Mouse (Mus musculus) small intestine, adult 2 months (tissue): ENCODE results near the gene Psmd3. TPM values are rescaled to one million over a fixed set of nuclear protein-coding genes. Genes with fewer than 3 reads are reported as not detected.
"Not testable (repeated sequence)": the region's sequence is repeated elsewhere in the genome, so short reads cannot be mapped to it uniquely, and the experiment has no call there.

Source experiments
- H3K27ac ChIP-seq: fragments of 200-500 bp; 2 replicates; pipeline ENCODE4 v1.5.1; 2012; ENCODE audit warnings: low read depth, low read length, control low read depth, inconsistent platforms; ENCODE audit not compliant: insufficient read depth
- H3K27me3 ChIP-seq: fragments of 200-500 bp; 2 replicates; pipeline ENCODE4 v1.6.1; 2012; ENCODE audit warnings: mild to moderate bottlenecking, moderate library complexity, low read length, inconsistent platforms; ENCODE audit not compliant: control insufficient read depth, insufficient read depth
- H3K36me3 ChIP-seq: fragments of 200-500 bp; 2 replicates; pipeline ENCODE4 v1.6.1; 2012; ENCODE audit warnings: mild to moderate bottlenecking, low read length, control low read depth, inconsistent platforms; ENCODE audit not compliant: control insufficient read depth, insufficient read depth
- H3K4me1 ChIP-seq: fragments of 200-500 bp; 2 replicates; pipeline ENCODE4 v1.6.1; 2012; ENCODE audit warnings: low read length, inconsistent platforms, mixed read lengths; ENCODE audit not compliant: control insufficient read depth, insufficient read depth, insufficient read length
- H3K4me3 ChIP-seq: fragments of 200-500 bp; 2 replicates; pipeline ENCODE4 v1.5.1; 2012; ENCODE audit warnings: low read depth, mild to moderate bottlenecking, control low read depth, inconsistent platforms, low read length, moderate library complexity
- CTCF ChIP-seq: fragments of 200-500 bp; IDR thresholded peaks from 2 replicates; pipeline ENCODE4 v1.5.1; 2012; ENCODE audit warnings: low read depth, mild to moderate bottlenecking, control low read depth, inconsistent platforms, low read length, moderate library complexity, mixed read lengths; ENCODE audit not compliant: insufficient replicate concordance, insufficient read length; ENCODE audit errors: extremely low read depth
- POLR2A ChIP-seq: fragments of 200-500 bp; IDR thresholded peaks from 2 replicates; pipeline ENCODE4 v1.6.1; 2012; ENCODE audit warnings: low read depth, mild to moderate bottlenecking, control low read depth, inconsistent platforms, low read length, moderate library complexity
- WGBS: fragments of 180-500 bp; shearing (Covaris S2); methylation state at CpG from one replicate; pipeline ENCODE4 v1.1.7; 2018; 5-methylcytosine and 5-hydroxymethylcytosine counted together
- polyA plus RNA-seq: library from polyadenylated mRNA; depleted of rRNA; stranded (reverse); fragments of >200 nt; gene quantifications from 2 replicates; pipeline ENCODE4 v1.2.3, GENCODE M21; 2012; rRNA removed

Gene Psmd3
- polyA plus RNA-seq: 86.4 and 139 TPM in 2 replicates

DNA sequence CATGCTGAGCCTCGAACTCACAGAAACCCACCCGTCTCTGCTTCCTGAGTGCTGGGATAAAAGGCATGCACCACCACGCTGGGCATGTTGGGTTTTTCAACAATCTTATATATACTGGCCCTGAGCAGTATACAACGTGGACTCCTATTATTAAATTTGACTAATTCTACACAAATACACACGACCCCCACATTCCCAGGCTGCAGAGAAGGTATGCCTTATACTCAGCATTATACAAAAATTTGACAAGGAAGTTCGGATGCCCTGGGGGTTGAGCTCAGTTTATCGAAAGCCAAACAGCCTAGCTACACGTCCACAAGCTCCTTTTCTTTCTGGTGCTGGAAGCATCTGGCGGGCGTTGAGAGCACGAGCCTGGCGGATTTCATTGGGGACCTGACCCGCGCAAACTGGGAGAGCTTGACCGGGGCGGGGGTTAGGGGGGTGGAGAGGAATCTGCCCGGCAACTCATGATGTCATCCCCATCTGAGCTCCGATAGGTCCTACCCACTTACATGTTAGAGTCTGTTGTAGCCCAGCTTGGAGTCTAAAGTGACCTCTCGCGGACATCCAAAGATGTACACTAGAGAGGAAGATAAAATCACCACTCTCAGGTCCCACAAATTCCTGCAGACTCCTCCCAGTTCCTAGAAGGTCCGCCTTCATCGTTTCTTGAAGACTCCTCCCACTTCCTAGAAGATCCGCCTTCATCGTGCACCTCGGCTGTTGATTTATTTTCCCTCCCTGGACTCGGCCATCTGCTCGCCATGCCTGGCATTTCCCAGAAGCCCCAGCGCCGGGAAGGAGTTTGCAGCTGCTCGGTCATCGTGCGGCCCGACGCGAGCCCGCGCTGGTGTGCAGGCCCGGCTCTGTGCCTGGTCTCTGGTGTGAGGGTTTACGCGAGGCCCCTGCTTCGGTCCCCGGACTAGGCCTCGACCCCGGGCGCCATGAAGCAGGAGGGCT lies at the start of gene Psmd3:
Psmd3 (plus strand) TSS at position 769 of the 960 bp plus-strand sequence.
- H3K27me3 ChIP-seq: no peaks in the 10 kb centered on the region
- peak within 1 kb of the TSS; percentile 63 for H3K27ac ChIP-seq
- peak within 1 kb of the TSS; percentile 84 for H3K4me3 ChIP-seq
- peaks cover 13% of the 10 kb centered on the region for H3K36me3 ChIP-seq
- TF ChIP-seq POLR2A (peak; percentile 89), CTCF (0 out of 2 replicates have a peak, but pooled peaks have one; percentile 3)
- 4% methylated on average over 45 of the region's 45 CpGs for WGBS
- H3K4me1 ChIP-seq: peaks cover 3% of the 10 kb centered on the region; the same call in 1 of the 2 replicates

DNA sequence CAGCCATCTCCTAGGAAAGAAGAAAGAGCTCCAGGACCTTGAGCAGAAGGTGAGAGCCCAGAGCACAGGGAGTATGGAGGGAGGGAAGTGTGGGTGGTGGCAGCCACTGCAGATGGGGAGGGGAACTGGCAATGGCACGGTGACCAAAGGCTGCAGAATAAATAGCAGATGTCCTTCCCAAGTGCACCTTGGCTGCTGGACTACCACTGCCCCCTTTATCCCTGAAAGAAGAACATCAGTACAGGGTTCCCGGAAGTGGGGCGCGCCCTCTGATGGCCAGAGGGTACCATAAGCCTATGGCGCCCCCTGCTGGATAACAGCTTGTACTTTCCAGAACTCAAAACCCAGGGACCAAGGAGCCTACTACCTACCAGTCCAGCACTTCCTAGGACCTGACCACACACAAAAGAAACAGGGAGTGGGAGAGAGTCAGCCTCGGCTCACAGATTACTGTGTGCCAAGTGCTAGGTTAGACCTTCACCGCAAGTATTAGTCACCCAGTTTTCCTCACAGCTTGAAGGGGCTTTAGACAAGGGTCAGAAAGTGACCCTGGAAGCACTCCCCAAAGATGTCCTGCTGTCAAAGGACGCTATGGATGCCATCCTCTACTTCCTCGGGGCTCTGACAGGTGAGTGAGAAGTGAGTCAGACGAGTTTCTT lies 46.9 kb upstream of the Psmd3 start:
- H3K4me3 ChIP-seq, H3K36me3 ChIP-seq, H3K27ac ChIP-seq, H3K27me3 ChIP-seq, H3K4me1 ChIP-seq: not testable (repeated sequence)
- peak; percentile 41; the same call in 1 of the 2 replicates for TF ChIP-seq CTCF
- 24% methylated on average over 10 of the region's 10 CpGs for WGBS

DNA sequence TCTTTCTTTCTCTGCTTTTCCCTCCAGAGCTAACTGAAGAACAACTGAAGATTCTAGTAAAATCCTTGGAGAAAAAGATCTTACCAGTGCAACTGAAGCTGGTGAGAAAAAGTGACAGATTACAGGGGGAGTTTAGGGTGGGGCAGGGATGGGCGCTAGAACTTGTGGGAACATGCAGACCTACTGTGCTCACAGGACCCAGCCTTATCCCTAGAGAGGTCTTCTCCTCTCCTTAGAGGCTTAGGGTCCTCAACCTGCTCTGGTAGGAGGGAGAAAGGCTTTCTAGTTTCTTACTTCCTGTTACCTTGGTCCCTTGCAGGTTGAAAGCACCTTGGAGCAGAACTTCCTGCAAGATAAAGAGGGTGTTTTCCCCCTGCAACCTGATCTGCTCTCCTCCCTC lies 44.9 kb upstream of the Psmd3 start:
- Histone ChIP-seq H3K27me3 (0 out of 2 replicates have a peak, but pooled peaks cover 3% of the 10 kb centered on the region), H3K36me3 (no peaks in the 10 kb centered on the region), H3K27ac (no peak overlapping the region), H3K4me3 (no peak overlapping the region), H3K4me1 (peaks cover 3% of the 10 kb centered on the region; the same call in 1 of the 2 replicates)
- WGBS: 66% methylated on average over 1 of the region's 1 CpGs
- TF ChIP-seq POLR2A: no peak
- TF ChIP-seq CTCF: no peak

DNA sequence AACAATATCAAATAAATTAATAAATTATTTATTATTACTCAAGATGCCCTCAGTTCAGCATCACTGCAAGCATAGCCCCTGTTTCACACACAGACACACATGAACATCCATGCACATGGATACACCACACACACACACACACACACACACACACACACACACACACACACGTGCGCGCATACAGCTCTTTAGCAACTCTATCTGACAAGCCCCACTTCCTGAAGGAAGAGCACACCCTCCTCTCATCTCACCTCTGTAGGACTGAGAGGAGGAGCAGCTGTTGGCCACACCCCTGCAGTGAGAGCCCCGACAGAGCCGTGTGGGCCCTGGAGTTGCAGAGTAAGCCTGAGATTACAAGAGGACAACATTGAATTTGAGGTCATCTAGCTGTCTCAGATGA lies 42.3 kb upstream of the Psmd3 start:
- H3K4me3 ChIP-seq: no peak overlapping the region

DNA sequence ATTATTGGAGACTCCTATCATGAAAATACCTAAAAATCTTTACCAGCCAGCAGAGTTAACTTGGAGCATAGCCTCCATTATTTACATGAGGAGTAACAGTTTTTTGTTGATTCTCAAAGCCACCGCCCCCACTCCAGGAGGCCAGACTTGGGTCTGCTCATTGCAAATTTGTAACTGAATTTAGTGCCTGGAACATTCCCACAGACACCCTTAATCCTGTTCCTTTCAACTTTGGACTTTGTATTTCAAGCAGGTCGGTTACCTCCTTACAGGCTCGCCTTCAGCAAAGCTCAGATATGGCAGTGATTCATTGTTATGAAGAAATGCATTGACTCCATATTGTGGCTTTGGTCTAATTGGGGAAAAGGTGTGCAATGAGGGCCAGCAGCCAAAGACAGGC lies 37.6 kb upstream of the Psmd3 start:
- Histone ChIP-seq H3K27ac (no peak overlapping the region), H3K4me1 (peaks cover 5% of the 10 kb centered on the region; the same call in 1 of the 2 replicates), H3K27me3 (no peaks in the 10 kb centered on the region), H3K36me3 (no peaks in the 10 kb centered on the region), H3K4me3 (no peak overlapping the region)
- 46% methylated on average over 3 of the region's 3 CpGs for WGBS
- TF ChIP-seq POLR2A (no peak), CTCF (no peak)

More for the DNA sequence above, 42.3 kb upstream of the Psmd3 start:
- no peaks in the 10 kb centered on the region for H3K27me3 ChIP-seq
- 46% methylated on average over 5 of the region's 5 CpGs for WGBS
- TF ChIP-seq CTCF (no peak), POLR2A (no peak)
- H3K36me3 ChIP-seq: no peaks in the 10 kb centered on the region
- H3K27ac ChIP-seq: no peak overlapping the region
- H3K4me1 ChIP-seq: peaks cover 5% of the 10 kb centered on the region; the same call in 1 of the 2 replicates

DNA sequence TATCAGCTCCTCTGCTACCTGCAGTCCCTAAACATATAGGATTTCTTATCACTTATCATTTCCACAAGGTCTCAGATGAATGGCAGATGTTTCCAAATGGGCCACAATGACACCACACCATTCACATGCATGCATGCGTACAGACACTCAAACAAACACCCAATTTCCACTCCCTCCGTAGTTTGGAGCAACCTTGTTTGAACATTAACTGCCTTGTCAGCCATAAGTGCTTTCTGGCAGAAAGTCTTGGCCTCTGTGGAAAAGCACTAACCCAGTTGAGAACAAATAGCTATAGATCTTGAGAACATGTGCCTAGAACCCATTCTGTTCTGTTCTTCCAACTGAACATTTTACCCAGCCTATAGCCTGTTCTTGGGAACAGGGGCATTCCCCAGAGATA lies 36.4 kb upstream of the Psmd3 start:
- Histone ChIP-seq H3K27me3 (no peaks in the 10 kb centered on the region), H3K4me3 (no peak overlapping the region), H3K36me3 (no peaks in the 10 kb centered on the region), H3K4me1 (peaks cover 5% of the 10 kb centered on the region; the same call in 1 of the 2 replicates), H3K27ac (no peak overlapping the region)
- TF ChIP-seq POLR2A (no peak), CTCF (no peak)
- WGBS: 32% methylated on average over 2 of the region's 2 CpGs

DNA sequence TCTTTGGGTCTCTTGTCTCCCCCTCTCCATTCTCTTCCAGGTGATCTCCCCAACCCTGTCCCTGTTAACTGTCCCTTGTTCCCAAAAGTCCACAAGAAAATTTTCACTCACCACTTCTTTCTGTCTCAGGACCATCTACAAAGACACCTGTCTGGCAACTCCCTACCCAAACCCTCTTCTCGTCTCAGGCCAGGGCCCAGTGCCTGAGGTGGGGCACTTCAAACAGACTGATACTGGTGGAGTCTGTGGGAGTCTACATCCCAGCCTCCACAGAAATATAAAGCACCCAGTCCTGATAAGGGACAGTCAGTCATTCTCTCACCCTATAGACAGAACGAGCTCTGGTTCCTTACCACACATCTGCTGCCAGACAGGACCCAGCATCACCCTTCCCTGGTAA lies 35.9 kb upstream of the Psmd3 start, which contains the start of gene Gsdma2:
Gsdma2 (plus strand) TSS at position 301 of the 400 bp plus-strand sequence.
- Histone ChIP-seq H3K27ac (no peak within 1 kb of the TSS), H3K4me3 (no peak within 1 kb of the TSS), H3K4me1 (peaks cover 5% of the 10 kb centered on the region; the same call in 1 of the 2 replicates), H3K27me3 (no peaks in the 10 kb centered on the region), H3K36me3 (no peaks in the 10 kb centered on the region)
- 28% methylated on average over 2 of the region's 2 CpGs for WGBS
- TF ChIP-seq POLR2A (no peak), CTCF (no peak)
